Mouse (Mus musculus) cerebellum, adult 2 months (tissue): ENCODE measurements at regions not wholly inside any gene's neighbourhood (a gene's known extent, or its start where the extent isn't known, plus 50 kb on each side); places are given as distances from the start of the nearest gene placed in this dataset.

Experiments
- CTCF ChIP-seq: fragments of 200-500 bp; IDR thresholded peaks from 2 replicates; pipeline ENCODE4 v1.5.1; 2011; ENCODE audit warnings: low read depth, mild to moderate bottlenecking, control low read depth, low read length, moderate library complexity, borderline replicate concordance; ENCODE audit not compliant: insufficient read depth
- POLR2A ChIP-seq: fragments of 200-500 bp; IDR thresholded peaks from 2 replicates; pipeline ENCODE4 v1.6.1; 2011; ENCODE audit warnings: low read length, control low read depth, borderline replicate concordance; ENCODE audit not compliant: insufficient read depth

DNA sequence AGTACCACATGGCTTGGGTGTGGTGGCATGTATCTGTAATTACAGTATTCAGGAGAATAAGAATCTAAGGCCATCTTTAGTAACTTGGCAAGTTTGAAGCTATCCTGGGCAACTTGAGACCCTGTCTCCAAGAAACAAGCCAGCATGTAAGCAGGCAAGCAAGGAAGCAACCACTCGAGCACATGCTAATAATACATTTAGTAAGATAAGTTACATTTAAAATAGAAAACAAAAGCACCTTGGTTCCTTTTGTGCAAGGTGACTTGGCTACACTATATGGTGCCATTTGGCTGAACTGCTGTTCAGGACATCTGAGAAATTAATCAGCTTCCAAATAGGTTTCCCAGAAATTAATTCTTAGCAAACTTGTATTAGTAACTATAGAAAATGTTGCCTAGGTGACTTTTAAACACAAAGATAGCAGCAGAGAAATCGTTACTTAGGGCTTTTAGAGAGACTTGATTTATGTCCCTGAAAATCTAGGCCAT, 68.1 kb upstream of the Lrrc55 start:
- TF ChIP-seq CTCF, result no peak
- no peak for TF ChIP-seq POLR2A
